ENCODE assay signal across 10 mouse cellular contexts in genomic region chr11:89696431-89697403, GRCm38 (mm10).
A peak's percentile ranks its signal among the peaks of the same experiment; 100 is the strongest.
DNase-seq lines count a peak whose midpoint lies in the region; ATAC-seq and TF ChIP-seq lines count a peak whose summit lies in the region.
"Had no signal": no experiment of that assay in that cellular context is flagged by ENCODE, and none has a peak within 500 bp of the region (broad histone marks: within the 10 kb centered on the region; RNA-seq: fewer than 3 reads in every experiment).

No protein-coding gene starts in this region.

- H3K9me3 ChIP-seq in hindbrain, embryonic 15.5 days, result no peaks in the 10 kb centered on the region
- no peaks in the 10 kb centered on the region for H3K9me3 ChIP-seq in neural tube, embryonic 14.5 days (ENCODE audit: control insufficient read depth, low read length)

- H3K4me3 ChIP-seq in layer of hippocampus, adult 2 months, result peak overlapping the region; percentile 38
- H3K4me3 ChIP-seq in hindbrain, embryonic 15.5 days, result peak overlapping the region; percentile 31
- peak overlapping the region; percentile 16 for H3K4me3 ChIP-seq in neural tube, embryonic 14.5 days (ENCODE audit: low read depth, low read length)
- no peak overlapping the region for H3K4me3 ChIP-seq in kidney, adult 2 months (ENCODE audit: insufficient read depth, low read depth, low read length)
- no peak overlapping the region for H3K4me3 ChIP-seq in lung, adult 2 months (replicated peaks; ENCODE audit: extremely low read depth, low read depth, low read length)
- H3K4me3 ChIP-seq: heart, adult 2 months had no signal

- peak in 1 of 2 experiments; percentile 7 for DNase-seq in layer of hippocampus, adult 2 months (ENCODE audit: low spot score in 2 of 2)
- DNase-seq in layer of hippocampus, adult 9-10 months (ENCODE audit: low spot score), result no peak
- peak; percentile 49 for DNase-seq in embryo, embryonic 9.5 days (ENCODE audit: extremely low spot score)
- no peak for DNase-seq in thymus, adult 18-20 months
- DNase-seq in kidney, adult 2 months, result no peak
- DNase-seq in lung, adult 2 months, result no peak
- DNase-seq: heart, adult 2 months had no signal

- H3K9ac ChIP-seq in hindbrain, embryonic 15.5 days, result peak overlapping the region; percentile 16; the same call in 1 of the 2 replicates
- H3K9ac ChIP-seq in neural tube, embryonic 14.5 days (replicated peaks; ENCODE audit: low read depth, low read length), result no peak overlapping the region; the same call in 1 of the 2 replicates

- TF ChIP-seq CTCF in layer of hippocampus, adult 2 months (conservative IDR thresholded peaks at IDR 0.05), result no peak
- no peak for TF ChIP-seq CTCF in kidney, adult 2 months (conservative IDR thresholded peaks at IDR 0.05; ENCODE audit: insufficient read depth, insufficient read length, low read depth, low read length)
- TF ChIP-seq CTCF in lung, adult 2 months (IDR thresholded peaks at IDR 0.05; ENCODE audit: insufficient read depth, low read length), result no peak

- peaks cover 16% of the 10 kb centered on the region for H3K4me1 ChIP-seq in hindbrain, embryonic 15.5 days (replicated peaks)
- no peaks in the 10 kb centered on the region for H3K4me1 ChIP-seq in neural tube, embryonic 14.5 days (ENCODE audit: control insufficient read depth, insufficient read depth, low read length)
- H3K4me1 ChIP-seq in kidney, adult 2 months (ENCODE audit: control insufficient read depth, insufficient read depth, low read length), result no peaks in the 10 kb centered on the region
- H3K4me1 ChIP-seq in lung, adult 2 months (ENCODE audit: control insufficient read depth, insufficient read depth, low read length), result no peaks in the 10 kb centered on the region

- no peak overlapping the region for H3K27ac ChIP-seq in layer of hippocampus, adult 2 months
- peak overlapping the region; percentile 51; the same call in 1 of the 2 replicates for H3K27ac ChIP-seq in hindbrain, embryonic 15.5 days (replicated peaks)
- no peak overlapping the region for H3K27ac ChIP-seq in neural tube, embryonic 14.5 days (ENCODE audit: low read depth, low read length)
- H3K27ac ChIP-seq in kidney, adult 2 months (ENCODE audit: insufficient read depth, low read depth, low read length), result no peak overlapping the region
- H3K27ac ChIP-seq: heart, adult 2 months; macrophage had no signal

- H3K4me2 ChIP-seq in hindbrain, embryonic 15.5 days, result peak overlapping the region; percentile 58
- peak overlapping the region; percentile 45 for H3K4me2 ChIP-seq in neural tube, embryonic 14.5 days (ENCODE audit: low read depth, low read length)

- 20% methylated on average over 18 of the region's 18 CpGs for WGBS in hindbrain, embryonic 15.5 days
- 19% methylated on average over 18 of the region's 18 CpGs for WGBS in neural tube, embryonic 14.5 days
- WGBS in kidney, adult 2 months, result 47% methylated on average over 18 of the region's 18 CpGs
- 40% methylated on average over 18 of the region's 18 CpGs for WGBS in lung, adult 2 months

- no peaks in the 10 kb centered on the region for H3K27me3 ChIP-seq in hindbrain, embryonic 15.5 days
- H3K27me3 ChIP-seq in neural tube, embryonic 14.5 days (ENCODE audit: control insufficient read depth, insufficient read depth, low read length), result no peaks in the 10 kb centered on the region
- H3K27me3 ChIP-seq in kidney, adult 2 months (replicated peaks; ENCODE audit: control insufficient read depth, insufficient read depth, low read length), result no peaks in the 10 kb centered on the region

- no peaks in the 10 kb centered on the region for H3K36me3 ChIP-seq in hindbrain, embryonic 15.5 days
- no peaks in the 10 kb centered on the region for H3K36me3 ChIP-seq in neural tube, embryonic 14.5 days (ENCODE audit: control insufficient read depth, insufficient read depth, low read length)
- H3K36me3 ChIP-seq in kidney, adult 2 months (ENCODE audit: control insufficient read depth, insufficient read depth, low read length), result no peaks in the 10 kb centered on the region

- TF ChIP-seq POLR2A in kidney, adult 2 months (IDR thresholded peaks at IDR 0.05; ENCODE audit: low read depth, low read length), result no peak
- TF ChIP-seq POLR2A in lung, adult 2 months (IDR thresholded peaks at IDR 0.05; ENCODE audit: borderline replicate concordance, extremely low read depth, low read depth, low read length), result no peak

- peak; percentile 90 for ATAC-seq in hindbrain, embryonic 15.5 days (ENCODE audit: low FRiP score, low read depth)
- ATAC-seq in neural tube, embryonic 14.5 days (ENCODE audit: low read depth), result peak; percentile 88

Comparison
In these comparisons a context has a peak if more than half of its experiments do, and no peak if none do; other contexts are left out.
1. H3K4me3 ChIP-seq: peak in layer of hippocampus, adult 2 months (single experiment), hindbrain, embryonic 15.5 days (single experiment) and neural tube, embryonic 14.5 days (single experiment); none in kidney, adult 2 months (single experiment) and lung, adult 2 months (single experiment).